Mouse (Mus musculus) CH12F3 (cell line): Measurements from ENCODE around the gene Pacsin3.
"Not testable (repeated sequence)": the region's sequence is repeated elsewhere in the genome, so short reads cannot be mapped to it uniquely, and the experiment has no call there.

ENCODE experiments used
- in situ Hi-C: fragments of 300-500 bp; cut with MboI; formaldehyde crosslinking; loops from 2 replicates; pipeline ENCODE4 v1.14.3; 2020; ENCODE audit warnings: low sequenced_read_pairs

The Pacsin3 gene

DNA sequence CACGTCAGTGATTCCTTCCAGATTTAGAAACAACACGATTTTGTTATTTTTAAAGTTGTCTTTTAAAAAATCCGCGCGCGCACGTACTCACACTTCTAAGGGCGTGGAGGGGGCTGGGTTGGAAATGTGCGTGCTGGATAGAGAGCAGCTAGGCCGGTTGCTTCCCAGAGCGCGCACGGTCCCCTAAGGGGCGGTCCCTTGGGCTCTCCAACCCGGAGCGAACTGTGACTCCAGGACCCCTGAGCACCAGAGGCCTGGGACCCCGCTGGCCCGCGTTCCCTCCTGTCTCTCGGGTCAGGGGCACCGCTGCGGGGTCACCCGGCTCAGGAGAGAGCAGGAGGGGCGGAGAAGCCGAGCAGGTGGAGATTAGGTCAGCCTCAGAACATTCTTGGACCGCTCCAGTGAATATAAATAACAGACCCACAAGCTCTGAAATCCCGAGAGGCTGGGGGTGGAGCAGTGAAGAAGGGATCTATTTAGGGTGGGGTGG lies at the start of gene Pacsin3:
Gene Pacsin3, plus strand, starts transcription at position 294 of the 490 bp plus-strand sequence.
- in situ Hi-C loops: no loop called here

GRCm38 (mm10) chr2:91206254-91206775 lies 49.4 kb upstream of the Pacsin3 start:
- in situ Hi-C loops: no loop called here

- in situ Hi-C loops: no loop called here
Measured at GRCm38 (mm10) chr2:91213311-91213710, 42.4 kb upstream of the Pacsin3 start.

DNA sequence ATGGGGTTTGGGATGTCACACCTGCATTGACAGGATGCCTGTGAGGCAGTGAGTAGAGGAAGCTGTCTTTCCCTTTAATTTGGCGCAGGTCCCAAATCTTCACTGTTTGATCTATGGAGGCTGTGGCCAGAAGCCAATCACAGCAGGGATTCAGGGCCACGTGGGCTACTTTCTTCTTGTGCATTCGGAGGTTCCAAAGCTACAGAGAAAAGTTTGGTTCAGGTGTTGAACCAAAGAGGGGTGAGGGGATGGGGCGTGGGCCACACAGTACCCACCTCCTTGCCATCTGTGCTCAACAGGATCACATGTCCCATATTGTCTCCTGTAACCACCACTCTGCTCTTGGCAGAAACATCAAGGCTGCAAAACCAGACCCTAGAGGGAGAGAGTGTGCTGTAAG lies 38.7 kb upstream of the Pacsin3 start:
- in situ Hi-C loops: no loop called here

GRCm38 (mm10) chr2:91220501-91220900 lies 35.3 kb upstream of the Pacsin3 start:
- in situ Hi-C loops: no loop called here

GRCm38 (mm10) chr2:91223614-91224013 lies 32.1 kb upstream of the Pacsin3 start:
- in situ Hi-C loops: no loop called here

GRCm38 (mm10) chr2:91229735-91230134 lies 26.0 kb upstream of the Pacsin3 start:
- in situ Hi-C loops: no loop called here

GRCm38 (mm10) chr2:91236601-91237510 lies 18.9 kb upstream of the Pacsin3 start, which contains the start of gene Ddb2:
Gene Ddb2 (minus strand): TSS chr2:91236982.
- in situ Hi-C loops: no loop called here

- in situ Hi-C loops: not testable (repeated sequence)
Measured at GRCm38 (mm10) chr2:91237511-91238080, 18.2 kb upstream of the Pacsin3 start.

DNA sequence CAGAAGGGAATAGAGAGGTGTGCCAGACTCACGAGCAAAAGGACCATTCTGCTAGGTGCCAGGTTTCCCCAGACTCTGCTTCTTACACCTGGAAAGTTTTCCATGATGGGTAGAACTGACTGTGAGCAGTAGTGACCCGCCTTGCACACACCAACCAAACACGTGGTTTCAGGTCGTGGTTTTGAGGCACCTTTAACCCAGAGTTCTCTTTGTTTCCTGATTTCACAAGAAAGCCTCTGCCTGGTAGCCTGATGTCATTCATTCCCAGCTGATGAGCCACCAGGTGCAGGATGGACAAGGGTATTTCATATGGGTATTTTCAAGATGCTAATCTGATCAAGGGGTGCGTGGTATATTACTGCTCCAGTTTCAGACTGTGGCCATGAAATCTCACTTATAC lies 13.2 kb upstream of the Pacsin3 start:
- in situ Hi-C loops: no loop called here

DNA sequence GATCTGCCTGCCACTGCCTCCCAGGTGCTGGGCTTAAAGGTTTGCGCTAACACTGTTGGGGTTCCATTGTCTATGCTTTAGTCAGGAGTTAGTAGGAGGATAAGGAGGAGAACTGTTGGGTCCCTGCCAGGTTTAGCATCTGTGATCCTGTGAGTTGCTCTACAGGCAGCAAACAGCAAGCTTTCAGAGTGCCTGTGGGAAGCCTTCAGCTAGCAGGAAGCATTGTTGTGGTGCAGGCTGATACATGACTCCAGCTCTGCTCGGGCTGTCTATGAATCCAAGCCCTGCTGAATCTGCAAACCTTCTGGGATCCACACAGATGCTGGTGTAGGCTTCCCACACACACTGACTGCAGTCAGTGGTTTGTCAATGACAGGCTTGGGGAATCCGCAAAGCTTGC lies 12.3 kb upstream of the Pacsin3 start:
- in situ Hi-C loops: no loop called here

DNA sequence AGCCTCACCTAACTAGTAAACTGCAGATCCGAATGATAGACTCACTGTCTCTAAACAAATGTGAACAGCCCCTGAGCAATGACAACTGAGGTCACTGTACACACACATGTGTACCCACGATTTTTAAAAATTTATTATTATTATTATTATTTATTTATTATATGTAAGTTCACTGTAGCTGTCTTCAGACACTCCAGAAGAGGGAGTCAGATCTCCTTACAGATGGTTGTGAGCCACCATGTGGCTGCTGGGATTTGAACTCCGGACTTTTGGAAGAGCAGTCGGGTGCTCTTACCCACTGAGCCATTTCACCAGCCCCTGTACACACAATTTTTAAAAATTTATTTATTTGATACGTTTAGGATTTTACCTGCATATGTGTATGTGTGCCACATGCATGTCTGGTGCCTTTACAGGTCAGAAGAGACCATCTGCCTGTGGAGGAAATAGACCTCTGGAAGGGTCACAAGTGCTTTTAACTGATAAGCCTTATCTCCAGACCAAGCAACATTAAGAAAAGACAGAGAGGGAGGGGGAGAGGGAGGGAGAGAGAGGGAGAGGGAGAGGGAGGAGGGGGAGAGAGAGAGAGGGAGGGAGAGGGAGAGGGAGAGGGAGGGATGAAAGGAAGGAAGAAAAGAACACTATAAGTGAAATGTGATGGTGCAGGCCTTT lies 11.1 kb upstream of the Pacsin3 start:
- in situ Hi-C loops: no loop called here

DNA sequence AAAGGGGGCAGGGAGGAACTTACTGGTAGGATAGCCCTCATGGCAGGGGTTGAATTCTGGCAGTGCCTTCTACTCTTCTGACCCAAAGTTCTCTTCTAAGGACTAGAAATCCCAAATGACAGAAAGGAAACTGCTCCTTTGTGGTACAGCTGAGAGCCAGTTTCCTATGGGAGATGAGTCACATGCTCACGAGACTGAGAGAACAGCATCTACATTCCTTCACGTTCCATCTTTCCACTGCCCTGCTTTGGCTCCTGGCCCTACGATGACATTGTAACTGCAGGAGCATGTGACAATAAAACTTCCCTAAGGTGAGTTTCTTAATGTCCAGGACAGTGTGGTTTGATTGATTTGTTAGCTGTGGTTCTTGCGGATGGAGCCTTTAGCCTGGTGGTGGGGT lies 7.4 kb upstream of the Pacsin3 start:
- in situ Hi-C loops: no loop called here

DNA sequence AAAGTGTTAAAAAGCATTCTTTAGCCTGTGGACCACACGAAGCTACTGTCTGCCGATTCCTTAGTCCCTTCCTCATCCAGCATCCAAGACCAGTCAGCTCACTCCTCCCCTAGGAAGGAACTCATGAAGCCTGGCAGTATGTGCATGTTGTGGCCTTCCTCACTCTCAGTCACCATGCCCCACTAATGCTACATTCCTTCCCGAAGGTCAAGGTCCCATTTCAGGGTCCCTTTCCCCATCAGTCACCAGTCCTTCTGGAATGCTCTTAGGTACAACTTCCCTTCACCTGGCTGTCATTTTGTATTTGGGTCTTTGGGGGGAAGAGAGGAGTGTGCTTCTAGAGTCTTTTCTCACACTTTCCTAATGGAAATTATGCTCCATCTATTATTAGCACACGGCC lies 3.8 kb upstream of the Pacsin3 start:
- in situ Hi-C loops: no loop called here

GRCm38 (mm10) chr2:91252512-91252911 lies 3.2 kb upstream of the Pacsin3 start:
- in situ Hi-C loops: no loop called here

DNA sequence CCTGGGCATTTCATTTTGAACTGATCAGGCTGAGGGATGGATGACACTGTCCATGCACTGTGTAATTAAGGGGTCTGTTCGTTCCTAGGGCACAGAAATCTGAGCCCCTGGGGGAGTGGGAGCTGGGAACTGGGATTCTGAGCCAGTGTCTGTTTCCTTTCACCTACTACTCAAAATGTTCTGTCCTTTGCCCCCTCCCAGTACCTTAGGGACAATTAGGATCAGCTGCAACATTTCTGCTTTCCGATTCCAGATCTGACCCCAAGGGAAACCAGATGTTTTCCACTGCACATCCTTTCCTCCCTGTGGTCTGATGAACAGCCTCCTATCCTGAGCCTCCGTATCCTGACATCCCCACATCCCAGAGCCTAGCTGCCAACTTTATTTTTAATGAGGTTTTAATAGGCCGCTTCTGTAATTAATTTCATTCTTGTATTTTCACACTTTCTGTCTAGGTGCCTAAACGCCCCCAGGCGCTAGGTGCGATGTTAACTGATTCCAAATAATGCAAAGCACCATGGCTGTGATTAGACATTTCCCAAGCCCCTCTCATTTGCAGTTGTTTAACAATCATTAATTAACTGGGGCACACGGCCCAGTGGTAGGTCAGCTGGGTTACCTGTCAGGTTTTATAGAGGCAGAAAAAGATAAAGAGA lies 901 bp upstream of the Pacsin3 start:
- in situ Hi-C loops: no loop called here

GRCm38 (mm10) chr2:91256256-91257125 lies 737 bp downstream of the Pacsin3 start:
- in situ Hi-C loops: no loop called here

GRCm38 (mm10) chr2:91257126-91257980 lies 1.6 kb downstream of the Pacsin3 start:
- in situ Hi-C loops: no loop called here

DNA sequence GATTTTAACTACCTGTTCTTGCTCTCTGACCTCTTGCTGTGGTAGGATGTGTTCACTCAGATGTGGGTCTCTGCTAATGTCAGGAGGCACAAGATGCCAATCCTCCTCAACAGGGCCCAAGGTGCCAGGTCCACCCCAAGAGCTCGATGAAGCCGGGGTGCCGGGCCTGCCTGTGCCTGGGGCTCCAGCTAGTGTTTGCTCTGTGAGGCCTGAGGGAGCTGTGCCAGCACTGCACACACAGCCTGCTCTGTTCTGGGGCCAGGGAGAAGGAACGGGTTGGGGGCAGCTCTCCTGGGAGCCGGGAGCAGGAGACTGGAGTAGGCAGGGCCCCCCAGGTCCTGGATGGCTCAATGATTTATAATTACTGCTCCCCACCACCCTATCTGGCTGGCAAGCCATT lies 2.3 kb downstream of the Pacsin3 start:
- in situ Hi-C loops: no loop called here
